Mouse (Mus musculus): ENCODE results near the gene Hoxc8.

The Hoxc8 gene

DNA sequence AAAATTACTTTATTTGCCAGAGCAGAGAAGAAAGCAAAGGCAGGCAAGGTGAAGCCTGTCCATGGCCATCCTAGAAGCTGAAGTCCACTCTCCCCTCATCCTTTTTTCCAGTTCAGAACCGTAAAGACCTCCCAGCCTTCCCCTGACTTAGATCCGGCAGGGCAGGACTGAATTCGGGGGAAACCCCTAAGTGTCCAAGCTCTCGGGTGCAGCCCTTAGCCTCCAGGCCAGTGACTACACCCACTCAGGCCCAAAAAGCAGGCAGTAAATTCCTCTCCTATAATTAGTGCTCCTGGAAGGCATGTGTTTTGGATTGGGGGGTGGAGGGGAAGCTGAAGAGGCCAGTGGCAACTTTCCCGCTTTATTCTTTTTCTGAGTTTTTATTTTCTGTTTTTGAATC, 15.4 kb downstream of the Hoxc8 start:
- CTCF ChIA-PET = interaction anchor here (0.6 to 3.2 kb wide), 12 partner anchors 8 to 172 kb away, joined by 3 to 25 read pairs (median 5); partner anchors contain the start of gene Hoxc10 (in 1 of the 4)
- POLR2A ChIA-PET = interaction anchor here in 3 of 4 experiments (0.7 to 2.2 kb wide), 10 partner anchors 8 to 1510 kb away, joined by 3 to 6 read pairs (median 4); partner anchors contain the start of gene Hoxc5 (in 1 of the 3)

DNA sequence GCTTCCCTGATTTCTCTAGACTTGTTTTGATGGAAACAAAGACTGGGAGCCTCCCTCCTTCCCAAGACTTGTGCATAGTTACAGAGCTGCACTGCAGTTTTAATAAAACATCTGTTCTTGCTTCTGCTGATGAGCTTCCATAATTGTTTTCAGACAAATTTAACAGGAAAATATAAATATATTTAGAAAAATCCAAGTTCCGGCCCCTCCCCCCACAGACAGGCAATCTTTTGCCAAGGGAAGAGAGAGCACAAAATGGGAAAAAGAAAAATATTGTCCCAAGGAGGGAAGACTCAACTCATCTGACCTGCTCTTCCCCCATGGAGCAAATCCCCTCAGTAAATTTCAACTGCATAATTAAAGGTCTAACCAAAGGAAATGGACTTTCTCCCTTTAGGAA, 15.9 kb downstream of the Hoxc8 start:
- CTCF ChIA-PET = interaction anchor here (0.6 to 3.2 kb wide), 6 partner anchors 9 to 171 kb away, joined by 3 to 25 read pairs (median 8); partner anchors contain the start of gene Hoxc10 (in 1 of the 4)
- POLR2A ChIA-PET = interaction anchor here in 2 of 4 experiments (0.7 to 2.2 kb wide), 6 partner anchors 19 to 1511 kb away, joined by 3 to 6 read pairs (median 4); partner anchors contain the start of gene Hoxc5 (in 1 of the 2)

DNA sequence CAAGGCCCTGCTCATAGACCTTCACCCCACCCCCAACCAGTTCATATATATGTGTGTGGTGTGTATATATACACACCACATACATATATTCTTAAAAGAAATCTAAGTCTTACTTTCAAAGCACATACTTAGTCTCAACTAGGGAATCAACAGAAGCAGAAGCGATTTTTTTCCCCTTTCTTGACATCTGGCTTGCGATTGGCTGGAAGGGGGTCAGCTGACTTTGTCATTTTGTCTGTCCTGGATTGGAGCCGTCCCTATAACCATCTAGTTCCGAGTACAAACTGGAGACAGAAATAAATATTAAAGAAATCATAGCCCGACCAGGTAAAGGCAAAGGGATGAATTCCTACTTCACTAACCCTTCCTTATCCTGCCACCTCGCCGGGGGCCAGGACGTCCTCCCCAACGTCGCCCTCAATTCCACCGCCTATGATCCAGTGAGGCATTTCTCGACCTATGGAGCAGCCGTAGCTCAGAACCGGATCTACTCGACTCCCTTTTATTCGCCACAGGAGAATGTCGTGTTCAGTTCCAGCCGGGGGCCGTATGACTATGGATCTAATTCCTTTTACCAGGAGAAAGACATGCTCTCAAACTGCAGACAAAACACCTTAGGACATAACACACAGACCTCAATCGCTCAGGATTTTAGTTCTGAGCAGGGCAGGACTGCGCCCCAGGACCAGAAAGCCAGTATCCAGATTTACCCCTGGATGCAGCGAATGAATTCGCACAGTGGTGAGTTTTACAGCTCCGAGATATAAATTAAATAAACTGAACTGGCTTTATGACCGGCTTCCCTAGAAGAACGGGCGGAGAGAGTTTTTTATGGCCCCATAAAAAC, 19.1 kb downstream of the Hoxc8 start:
- POLR2A ChIA-PET = interaction anchor here (0.9 to 3.2 kb wide), 10 partner anchors 10 to 159 kb away, joined by 3 to 11 read pairs (median 5); partner anchors contain the start of genes Hoxc10 (in 1 of the 4), Hoxc5 (in 1 of the 4) and Hoxc8 (in 1 of the 4)
- CTCF ChIA-PET = interaction anchor here in 3 of 4 experiments (0.6 to 5.0 kb wide), 11 partner anchors 19 to 628 kb away, joined by 3 to 44 read pairs (median 4); partner anchors contain the start of genes Copz1 (in 1 of the 3) and Hoxc8 (in 1 of the 3)

DNA sequence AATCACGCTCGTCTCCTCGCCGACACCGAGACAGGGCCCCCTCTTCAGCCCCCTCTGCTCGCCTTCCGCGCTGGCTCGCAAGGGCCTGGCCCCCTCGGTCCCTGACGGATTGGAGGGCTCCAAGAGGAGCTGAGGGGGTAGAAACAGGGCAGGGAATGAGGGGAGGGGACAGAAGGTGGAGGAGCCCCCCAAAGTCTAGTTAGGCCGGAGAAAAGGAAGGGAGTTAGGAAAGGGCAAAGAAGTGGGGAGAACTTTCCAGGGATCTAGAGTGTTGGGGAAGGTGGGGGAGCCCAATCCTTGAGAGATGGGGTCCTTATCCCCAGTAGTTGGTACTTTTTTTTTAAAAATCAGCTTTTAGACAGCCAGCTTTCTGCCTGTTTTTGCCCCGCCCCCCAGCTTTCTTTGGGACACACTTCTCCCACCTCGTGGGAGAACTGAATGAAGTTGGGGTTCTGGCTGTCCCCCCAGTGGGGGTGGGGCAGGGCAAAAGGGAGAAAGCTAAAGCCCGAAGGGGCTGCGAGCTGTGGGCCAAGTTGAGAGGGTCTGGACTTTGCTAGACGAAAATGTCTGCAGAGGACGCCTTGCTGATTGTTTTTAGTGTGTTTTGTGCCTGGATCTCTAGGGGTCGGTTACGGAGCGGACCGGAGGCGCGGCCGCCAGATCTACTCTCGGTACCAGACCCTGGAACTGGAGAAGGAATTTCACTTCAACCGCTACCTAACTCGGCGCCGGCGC, 19.9 kb downstream of the Hoxc8 start:
- CTCF ChIA-PET = interaction anchor here (0.5 to 5.0 kb wide), 16 partner anchors 21 to 629 kb away, joined by 3 to 44 read pairs (median 4); partner anchors contain the start of gene Copz1 (in 1 of the 4)
- POLR2A ChIA-PET = interaction anchor here (0.8 to 3.2 kb wide), 12 partner anchors 11 to 229 kb away, joined by 3 to 11 read pairs (median 5); partner anchors contain the start of genes Cbx5 (in 1 of the 4), Hoxc10 (in 1 of the 4), Hoxc5 (in 1 of the 4) and Hoxc8 (in 1 of the 4)

DNA sequence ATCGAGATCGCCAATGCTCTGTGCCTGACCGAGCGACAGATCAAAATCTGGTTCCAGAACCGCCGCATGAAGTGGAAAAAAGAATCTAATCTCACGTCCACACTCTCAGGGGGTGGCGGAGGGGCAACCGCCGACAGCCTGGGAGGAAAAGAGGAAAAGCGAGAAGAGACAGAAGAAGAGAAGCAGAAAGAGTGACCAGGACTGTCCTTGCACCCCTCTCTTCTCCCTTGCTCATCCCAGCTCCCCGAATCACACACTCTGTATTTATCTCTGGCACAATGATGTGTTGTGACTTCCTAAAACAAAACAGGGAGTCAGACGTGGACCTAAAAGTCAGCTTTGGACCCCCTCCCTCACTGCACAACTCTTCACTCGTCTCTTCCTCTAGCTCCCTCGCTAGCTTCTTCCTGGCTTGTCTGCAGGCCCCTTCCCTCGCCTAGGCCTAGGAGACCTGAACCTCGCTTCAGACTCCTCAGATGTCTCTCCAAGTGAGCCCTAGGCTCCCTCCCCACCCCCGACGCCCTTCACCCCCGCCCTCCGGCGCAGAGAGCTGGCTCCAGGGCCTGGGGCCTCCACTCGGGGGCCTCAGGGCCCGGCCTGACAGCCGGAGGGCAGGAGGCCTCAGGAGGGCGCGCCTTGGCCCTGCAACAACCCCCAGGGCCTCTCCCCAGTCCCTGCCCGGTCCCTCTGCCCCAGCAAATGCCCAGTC, 20.6 kb downstream of the Hoxc8 start:
- ChIA-PET POLR2A (interaction anchor here in 3 of 4 experiments (0.8 to 3.2 kb wide), 12 partner anchors 11 to 228 kb away, joined by 3 to 11 read pairs (median 5); partner anchors contain the start of genes Cbx5 (in 1 of the 3), Hoxc10 (in 1 of the 3) and Hoxc5 (in 1 of the 3)), CTCF (interaction anchor here (0.5 to 5.0 kb wide), 19 partner anchors 12 to 304 kb away, joined by 3 to 44 read pairs (median 4); partner anchors contain the start of genes Hoxc10 (in 1 of the 4) and Hoxc5 (in 1 of the 4))

DNA sequence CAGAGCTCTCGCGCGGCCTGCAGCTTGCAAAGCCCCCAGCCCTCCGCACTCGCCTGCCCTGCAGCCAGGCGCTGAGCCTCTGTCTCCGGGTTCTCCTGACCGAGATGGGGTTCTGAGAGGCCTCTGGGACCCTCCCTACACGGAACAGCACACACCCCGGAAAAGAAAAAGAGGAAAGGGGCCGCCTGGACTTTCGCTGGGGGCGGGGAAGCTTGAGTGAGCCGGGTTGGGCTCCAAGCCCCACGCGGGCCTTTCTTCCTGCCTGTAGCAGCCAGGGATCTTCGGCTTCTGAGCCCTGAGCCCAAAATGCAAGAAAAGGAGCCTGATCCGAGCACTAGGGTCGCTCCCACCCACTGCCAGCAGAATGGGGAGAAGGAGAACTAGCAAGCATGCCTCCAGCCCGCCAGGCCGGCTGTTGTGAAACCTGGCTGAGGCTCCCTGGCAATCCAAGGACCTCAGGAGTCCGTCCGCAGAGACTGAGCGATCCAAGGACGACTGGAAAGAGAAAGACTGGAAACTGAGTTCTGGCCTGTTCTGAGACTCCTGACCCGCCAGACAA, 21.6 kb downstream of the Hoxc8 start:
- CTCF ChIA-PET = interaction anchor here (0.5 to 5.0 kb wide), 16 partner anchors 13 to 171 kb away, joined by 3 to 44 read pairs (median 4); partner anchors contain the start of genes Hoxc10 (in 1 of the 4) and Hoxc5 (in 1 of the 4)
- POLR2A ChIA-PET = interaction anchor here in 3 of 4 experiments (1.0 to 3.2 kb wide), 9 partner anchors 12 to 227 kb away, joined by 3 to 10 read pairs (median 5); partner anchors contain the start of gene Cbx5 (in 1 of the 3)

DNA sequence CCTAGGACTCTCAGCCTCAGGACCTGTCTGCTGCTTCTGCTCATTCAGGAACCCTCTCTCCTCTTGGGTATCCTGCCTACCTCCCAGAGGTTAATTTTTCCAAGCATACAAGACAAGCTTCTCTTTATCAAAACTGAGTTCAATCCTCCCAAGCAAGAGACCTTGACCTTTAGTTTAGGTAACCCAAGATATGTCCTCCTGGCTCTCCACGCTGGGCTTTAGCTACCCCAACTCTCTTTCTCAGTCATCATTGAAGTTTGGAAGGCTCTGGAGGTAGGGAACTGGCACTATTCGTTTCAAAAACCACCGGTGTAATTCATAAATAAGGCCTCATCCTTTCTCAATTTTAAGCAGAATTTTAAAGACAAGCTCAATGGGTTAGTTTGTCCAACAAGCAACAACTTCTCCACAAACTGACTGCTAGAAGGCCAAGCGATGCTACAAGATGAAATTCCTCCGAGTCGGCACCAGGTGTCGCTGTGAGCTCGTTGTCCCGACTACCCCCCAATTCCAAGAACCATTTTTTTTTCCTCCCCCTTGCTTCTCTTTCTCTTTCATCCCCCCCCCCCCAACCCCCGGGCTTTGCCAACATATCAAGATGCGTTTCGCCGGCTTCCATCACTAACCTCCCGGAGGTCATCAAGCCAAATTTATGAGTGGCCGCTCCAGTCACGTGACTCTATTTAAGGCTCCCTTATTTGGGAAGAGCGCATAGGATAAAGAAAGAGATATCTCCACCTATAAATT, 23.0 kb downstream of the Hoxc8 start:
- POLR2A ChIA-PET = interaction anchor here in 3 of 4 experiments (0.6 to 1.9 kb wide), 24 partner anchors 9 to 164 kb away, joined by 3 to 10 read pairs (median 4); partner anchors contain the start of genes Hoxc5 (in 1 of the 3) and Hoxc6 (in 1 of the 3)
- CTCF ChIA-PET = interaction anchor here (0.5 to 5.0 kb wide), 57 partner anchors 8 to 1046 kb away, joined by 3 to 44 read pairs (median 4); partner anchors contain the start of gene Hoxc8 (in 1 of the 4)

DNA sequence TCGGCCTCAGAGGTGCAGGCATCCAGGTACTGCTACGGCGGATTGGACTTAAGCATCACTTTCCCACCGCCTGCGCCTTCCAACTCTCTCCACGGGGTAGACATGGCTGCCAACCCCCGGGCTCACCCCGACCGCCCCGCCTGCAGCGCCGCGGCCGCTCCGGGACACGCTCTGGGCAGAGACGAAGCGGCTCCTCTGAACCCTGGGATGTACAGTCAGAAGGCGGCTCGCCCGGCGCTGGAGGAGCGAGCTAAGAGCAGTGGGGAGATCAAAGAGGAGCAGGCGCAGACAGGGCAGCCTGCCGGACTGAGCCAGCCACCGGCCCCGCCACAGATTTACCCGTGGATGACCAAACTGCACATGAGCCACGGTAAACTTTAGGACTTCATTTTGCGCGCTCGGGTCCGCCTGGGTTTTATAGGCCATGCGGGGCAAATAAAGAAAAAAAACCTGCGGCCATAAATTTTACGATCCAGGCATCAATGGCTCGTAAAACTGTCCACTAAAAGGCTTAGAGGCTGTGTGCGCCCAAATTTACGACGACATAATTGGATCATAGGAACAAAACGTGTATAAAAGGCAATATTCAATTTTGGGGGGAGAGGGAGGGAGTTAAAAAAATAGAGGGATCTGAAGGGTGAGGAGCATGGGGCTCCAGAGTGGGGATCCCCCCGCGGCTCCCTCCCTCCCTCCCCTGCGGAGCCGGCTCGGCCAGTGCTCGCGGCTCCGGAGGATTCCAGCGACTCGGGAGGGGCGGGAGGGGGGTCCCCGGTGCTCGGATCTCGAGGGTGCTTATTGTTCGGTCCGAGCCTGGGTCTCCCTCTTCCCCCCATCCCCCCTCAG, 24.0 kb downstream of the Hoxc8 start:
- ChIA-PET CTCF (interaction anchor here (0.6 to 5.0 kb wide), 35 partner anchors 9 to 632 kb away, joined by 3 to 44 read pairs (median 5); partner anchors contain the start of genes Hoxc8 (in 2 of the 4), Hoxc10 (in 1 of the 4) and Hoxc5 (in 1 of the 4)), POLR2A (interaction anchor here in 3 of 4 experiments (0.6 to 1.9 kb wide), 15 partner anchors 10 to 163 kb away, joined by 3 to 10 read pairs (median 5); partner anchors contain the start of gene Hoxc5 (in 1 of the 3))

DNA sequence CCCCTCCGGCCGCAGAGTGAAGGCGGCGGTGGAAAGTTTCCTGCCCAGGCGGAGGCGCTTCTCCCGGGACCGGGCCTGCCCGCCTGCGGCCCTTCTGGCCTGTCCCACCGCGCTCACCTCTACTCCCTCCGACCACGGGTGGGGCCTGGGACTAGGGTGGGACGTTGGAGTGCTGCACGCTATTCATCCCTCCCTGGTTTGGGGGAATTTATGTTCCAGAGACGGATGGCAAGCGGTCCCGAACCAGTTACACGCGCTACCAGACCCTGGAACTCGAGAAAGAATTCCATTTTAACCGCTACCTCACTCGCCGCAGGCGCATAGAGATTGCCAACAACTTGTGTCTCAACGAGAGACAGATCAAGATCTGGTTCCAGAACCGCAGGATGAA, 24.6 kb downstream of the Hoxc8 start:
- CTCF ChIA-PET = interaction anchor here in 2 of 4 experiments (1.0 to 1.3 kb wide), 5 partner anchors 48 to 168 kb away, joined by 3 to 10 read pairs (median 3); partner anchors contain the start of genes Hoxc10 (in 1 of the 2) and Hoxc5 (in 1 of the 2)
- POLR2A ChIA-PET = interaction anchor here in 2 of 4 experiments (0.6 to 1.2 kb wide), 4 partner anchors 17 to 163 kb away, joined by 3 to 6 read pairs (median 4); no protein-coding TSS in a partner anchor

DNA sequence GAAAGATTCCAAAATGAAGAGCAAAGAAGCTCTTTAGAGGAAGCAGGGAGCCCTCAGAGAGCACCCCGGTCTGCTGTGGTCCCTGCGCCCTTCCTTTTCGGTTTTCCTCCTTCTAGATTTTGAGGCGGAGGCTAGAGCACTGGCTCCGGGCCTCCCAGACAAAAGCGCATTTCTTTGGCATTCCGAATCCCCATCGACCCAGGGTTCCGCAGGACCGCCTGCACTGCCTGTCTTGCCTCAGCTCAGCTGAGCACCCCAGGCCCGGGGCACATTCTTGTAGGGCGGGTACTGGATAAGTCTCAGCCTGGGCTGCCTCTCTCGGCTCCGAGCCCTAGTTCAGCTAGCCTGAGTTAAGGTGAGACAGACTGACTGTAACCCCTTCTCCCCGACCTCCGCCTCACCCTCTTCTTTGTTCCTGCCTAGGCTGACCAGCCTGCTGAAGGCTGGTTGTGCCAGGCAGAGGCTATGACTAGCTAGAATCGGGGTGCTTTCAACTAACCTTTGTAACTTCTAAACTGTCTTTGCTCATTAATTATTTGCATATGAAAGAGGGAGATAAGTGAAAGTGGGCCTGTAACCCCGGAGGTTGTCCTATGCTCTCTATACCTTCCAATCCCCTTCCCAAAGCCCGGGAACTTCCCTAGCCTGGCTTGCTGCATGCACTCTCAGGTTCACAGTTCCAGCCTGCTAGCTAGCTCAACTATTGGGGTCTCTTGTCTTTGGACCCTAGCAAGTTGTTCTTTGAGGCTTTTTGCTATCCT, 25.2 kb downstream of the Hoxc8 start:
- ChIA-PET POLR2A (interaction anchor here in 3 of 4 experiments (0.6 to 1.2 kb wide), 6 partner anchors 16 to 163 kb away, joined by 3 to 6 read pairs (median 3); no protein-coding TSS in a partner anchor), CTCF (interaction anchor here in 2 of 4 experiments (1.0 to 1.3 kb wide), 5 partner anchors 48 to 167 kb away, joined by 3 to 10 read pairs (median 3); partner anchors contain the start of genes Hoxc10 (in 1 of the 2) and Hoxc5 (in 1 of the 2))

DNA sequence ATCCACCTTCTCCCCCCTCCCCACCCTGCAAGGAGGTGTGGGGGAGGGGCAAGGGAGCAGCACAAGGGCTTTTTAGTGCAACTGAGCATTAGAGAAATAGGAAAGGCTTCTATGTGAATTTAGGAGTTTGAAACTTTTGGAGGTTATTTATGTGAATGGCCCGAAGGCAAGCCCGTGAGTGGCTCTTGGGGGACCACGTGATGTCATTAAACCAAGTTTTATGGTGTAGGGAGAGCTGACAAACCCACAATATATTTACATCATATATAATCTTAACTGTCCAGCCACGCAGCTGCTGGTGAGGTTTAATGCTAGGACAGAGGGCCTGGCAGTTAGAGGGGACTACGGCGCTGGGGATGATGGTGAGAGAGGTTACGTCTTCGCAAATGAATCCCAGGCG, 28.2 kb downstream of the Hoxc8 start, which contains the start of gene Hoxc4:
Gene Hoxc4, plus strand, starts transcription at position 299 of the 400 bp plus-strand sequence.
- CTCF ChIA-PET = interaction anchor here in 1 of 4 experiments (1.1 to 1.3 kb wide), 2 partner anchors 147 to 158 kb away, joined by 3 read pairs; no protein-coding TSS in a partner anchor
- POLR2A ChIA-PET = interaction anchor here in 1 of 4 experiments (0.9 kb wide), 1 partner anchor 20 kb away, joined by 3 read pairs; no protein-coding TSS in a partner anchor

DNA sequence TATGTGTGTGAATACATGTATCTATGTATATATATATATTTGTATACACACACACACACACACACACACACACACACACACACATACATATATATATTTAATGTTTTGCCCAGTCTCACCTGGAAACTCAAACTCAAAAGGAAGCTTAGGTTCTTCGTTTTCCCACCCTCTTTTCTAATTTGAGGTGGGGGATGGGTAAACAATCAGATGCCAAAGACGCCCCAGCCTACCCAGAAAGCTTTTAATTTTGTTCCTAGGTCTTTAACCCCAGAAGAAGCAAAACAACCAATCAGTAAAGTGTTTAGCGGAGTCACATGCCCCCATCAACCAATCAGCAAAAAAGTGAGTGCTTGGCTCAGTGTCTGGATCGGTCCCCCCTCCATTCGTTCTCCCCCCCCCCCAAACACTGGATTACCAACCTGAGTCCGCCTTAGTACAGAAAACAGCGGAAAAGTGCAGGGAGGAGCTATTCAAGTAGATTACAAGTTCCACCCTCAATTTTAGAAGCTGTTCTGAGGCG, 30.6 kb downstream of the Hoxc8 start:
- POLR2A ChIA-PET = interaction anchor here in 2 of 4 experiments (0.6 to 2.2 kb wide), 6 partner anchors 14 to 359 kb away, joined by 3 to 10 read pairs (median 4); partner anchors contain the start of gene Hoxc8 (in 1 of the 2)
- CTCF ChIA-PET = interaction anchor here in 3 of 4 experiments (0.6 to 2.7 kb wide), 5 partner anchors 128 to 323 kb away, joined by 3 to 11 read pairs (median 6); no protein-coding TSS in a partner anchor

DNA sequence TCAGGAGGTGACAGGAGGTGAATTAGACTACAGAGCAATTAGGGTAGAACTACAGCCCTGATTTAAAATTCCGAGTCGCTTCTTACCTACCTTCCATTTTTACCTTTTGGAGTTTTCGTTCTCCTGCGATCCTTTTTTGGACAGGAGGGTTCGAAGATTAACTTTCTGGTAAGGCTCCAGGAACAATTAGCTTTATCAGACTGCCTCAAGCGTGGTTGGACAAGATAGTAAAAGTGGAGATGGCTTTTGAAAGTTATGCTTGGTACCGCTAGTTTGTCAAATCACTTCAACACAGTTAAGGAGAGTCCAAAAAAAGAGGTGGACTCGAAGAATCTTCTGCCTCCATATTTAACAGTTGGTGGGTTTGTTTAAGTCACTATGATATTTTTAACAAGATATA, 31.1 kb downstream of the Hoxc8 start:
- ChIA-PET CTCF (interaction anchor here in 2 of 4 experiments (1.1 to 2.7 kb wide), 3 partner anchors 156 to 324 kb away, joined by 3 to 11 read pairs (median 6); no protein-coding TSS in a partner anchor), POLR2A (interaction anchor here in 2 of 4 experiments (0.6 to 2.2 kb wide), 4 partner anchors 14 to 57 kb away, joined by 3 to 10 read pairs (median 4); partner anchors contain the start of gene Hoxc8 (in 1 of the 2))

Data from embryonic stem cell, embryonic (primary cell).